Mouse (Mus musculus) lung, adult 2 months (tissue): ENCODE data around the gene Pnpla5. TPM values are rescaled to one million over a fixed set of nuclear protein-coding genes. Genes with fewer than 3 reads are reported as not detected.
"Not testable (repeated sequence)": the region's sequence is repeated elsewhere in the genome, so short reads cannot be mapped to it uniquely, and the experiment has no call there.

Experiments
- DNase-seq: peaks from one replicate; pipeline ENCODE4 v3.0.0; 2022
- H3K4me1 ChIP-seq: fragments of 200-500 bp; 2 replicates; pipeline ENCODE4 v1.6.1; 2011; ENCODE audit warnings: low read length; ENCODE audit not compliant: control insufficient read depth, insufficient read depth
- H3K4me3 ChIP-seq: fragments of 200-500 bp; replicated peaks from 2 replicates; pipeline ENCODE3; 2011; ENCODE audit warnings: low read depth, mild to moderate bottlenecking, control low read depth, low read length; ENCODE audit errors: extremely low read depth
- CTCF ChIP-seq: fragments of 200-500 bp; IDR thresholded peaks from 2 replicates; pipeline ENCODE4 v1.5.1; 2011; ENCODE audit warnings: mild to moderate bottlenecking, low read length, control low read depth; ENCODE audit not compliant: insufficient read depth
- POLR2A ChIP-seq: fragments of 200-500 bp; IDR thresholded peaks from 2 replicates; pipeline ENCODE4 v1.6.1; 2011; ENCODE audit warnings: low read depth, mild to moderate bottlenecking, control low read depth, low read length, borderline replicate concordance; ENCODE audit errors: extremely low read depth
- WGBS: fragments of 180-500 bp; shearing (Covaris S2); methylation state at CpG from one replicate; pipeline ENCODE4 v1.1.7; 2018; 5-methylcytosine and 5-hydroxymethylcytosine counted together
- polyA plus RNA-seq: library from polyadenylated mRNA; depleted of rRNA; stranded (reverse); fragments of >200 nt; gene quantifications from 2 replicates; pipeline ENCODE4 v1.2.3, GENCODE M21; 2012; rRNA removed

The Pnpla5 gene
- polyA plus RNA-seq: 1.0 and 1.2 TPM in 2 replicates

- 58% methylated on average over 8 of the region's 8 CpGs for WGBS
- DNase-seq: no peak
- TF ChIP-seq CTCF (no peak), POLR2A (no peak)
- no peaks in the 10 kb centered on the region for H3K4me1 ChIP-seq
- no peak within 1 kb of the TSS for H3K4me3 ChIP-seq
These were observed at the start of gene Pnpla5 for GRCm38 (mm10) chr15:84123075-84123474. Gene Pnpla5 (minus strand): TSS chr15:84123175.

GRCm38 (mm10) chr15:84171166-84171565 is 48.2 kb upstream of the Pnpla5 start:
- TF ChIP-seq POLR2A (no peak), CTCF (no peak)
- WGBS: 75% methylated on average over 7 of the region's 7 CpGs

GRCm38 (mm10) chr15:84169511-84169910 is 46.5 kb upstream of the Pnpla5 start:
- Histone ChIP-seq H3K4me3 (no peak overlapping the region), H3K4me1 (0 out of 2 replicates have a peak, but pooled peaks cover 3% of the 10 kb centered on the region)
- DNase-seq: no peak
- TF ChIP-seq CTCF: no peak
- 68% methylated on average over 1 of the region's 1 CpGs for WGBS

More at GRCm38 (mm10) chr15:84171166-84171565, 48.2 kb upstream of the Pnpla5 start:
- no peak overlapping the region for H3K4me3 ChIP-seq
- H3K4me1 ChIP-seq: 0 out of 2 replicates have a peak, but pooled peaks cover 3% of the 10 kb centered on the region
- DNase-seq: no peak

GRCm38 (mm10) chr15:84168170-84169161 is 45.5 kb upstream of the Pnpla5 start:
- TF ChIP-seq POLR2A (no peak), CTCF (no peak)
- DNase-seq: no peak
- 0 out of 2 replicates have a peak, but pooled peaks cover 3% of the 10 kb centered on the region for H3K4me1 ChIP-seq
- H3K4me3 ChIP-seq: peak overlapping the region; percentile 47
- 3% methylated on average over 28 of the region's 28 CpGs for WGBS

GRCm38 (mm10) chr15:84167600-84167999 is 44.6 kb upstream of the Pnpla5 start, which contains the start of gene Pnpla3:
Gene Pnpla3 (plus strand): TSS chr15:84167837.
- TF ChIP-seq POLR2A (peak; percentile 65; the same call in 1 of the 2 replicates), CTCF (no peak)
- H3K4me1 ChIP-seq: 0 out of 2 replicates have a peak, but pooled peaks cover 3% of the 10 kb centered on the region
- peak; percentile 90 for DNase-seq
- H3K4me3 ChIP-seq: peak within 1 kb of the TSS; percentile 47
- WGBS: 1% methylated on average over 28 of the region's 28 CpGs

- H3K4me1 ChIP-seq: 0 out of 2 replicates have a peak, but pooled peaks cover 3% of the 10 kb centered on the region
- WGBS: 71% methylated on average over 6 of the region's 6 CpGs
- DNase-seq: no peak
- H3K4me3 ChIP-seq: no peak overlapping the region
- TF ChIP-seq POLR2A (no peak), CTCF (no peak)
These were observed 43.8 kb upstream of the Pnpla5 start for GRCm38 (mm10) chr15:84166818-84167217.

GRCm38 (mm10) chr15:84161871-84162270 is 38.9 kb upstream of the Pnpla5 start:
- no peak for DNase-seq
- no peak overlapping the region for H3K4me3 ChIP-seq
- TF ChIP-seq POLR2A (no peak), CTCF (no peak)
- 73% methylated on average over 6 of the region's 6 CpGs for WGBS
- no peaks in the 10 kb centered on the region for H3K4me1 ChIP-seq

GRCm38 (mm10) chr15:84157530-84157929 is 34.6 kb upstream of the Pnpla5 start:
- H3K4me3 ChIP-seq, H3K4me1 ChIP-seq, DNase-seq: not testable (repeated sequence)
- 83% methylated on average over 6 of the region's 6 CpGs for WGBS

- Histone ChIP-seq H3K4me3 (no peak overlapping the region), H3K4me1 (no peaks in the 10 kb centered on the region)
- TF ChIP-seq CTCF (no peak), POLR2A (no peak)
- no peak for DNase-seq
- WGBS: 71% methylated on average over 2 of the region's 2 CpGs
These were observed 33.2 kb upstream of the Pnpla5 start for GRCm38 (mm10) chr15:84156158-84156557.

GRCm38 (mm10) chr15:84140929-84141328 is 18.0 kb upstream of the Pnpla5 start:
- no peaks in the 10 kb centered on the region for H3K4me1 ChIP-seq
- TF ChIP-seq POLR2A (no peak), CTCF (no peak)
- no peak for DNase-seq
- 59% methylated on average over 5 of the region's 5 CpGs for WGBS
- no peak overlapping the region for H3K4me3 ChIP-seq
